Mouse (Mus musculus) lung, postnatal 10 days (tissue): ENCODE results near the gene Disc1.
A peak's percentile ranks its signal among the peaks of the same experiment; 100 is the strongest.

ENCODE experiments used
- DNase-seq: peaks from one replicate; pipeline ENCODE4 v3.0.0; 2021

Disc1 gene

GRCm38 (mm10) chr8:125184881-125185280 is 130.9 kb downstream of the Disc1 start:
- DNase-seq, result peak; percentile 34

- no peak for DNase-seq
Measured at GRCm38 (mm10) chr8:125187044-125187443, 133.0 kb downstream of the Disc1 start.

- DNase-seq, result no peak
Measured at GRCm38 (mm10) chr8:125193701-125194100, 139.7 kb downstream of the Disc1 start.

GRCm38 (mm10) chr8:125195121-125195520 is 141.1 kb downstream of the Disc1 start:
- DNase-seq, result no peak

GRCm38 (mm10) chr8:125196573-125197094 is 142.6 kb downstream of the Disc1 start:
- DNase-seq, result no peak

- no peak for DNase-seq
Measured at GRCm38 (mm10) chr8:125197341-125198002, 143.5 kb downstream of the Disc1 start.

- peak; percentile 45 for DNase-seq
Measured at GRCm38 (mm10) chr8:125198420-125199196, 144.6 kb downstream of the Disc1 start.

- no peak for DNase-seq
Measured at GRCm38 (mm10) chr8:125199197-125199939, 145.4 kb downstream of the Disc1 start.

GRCm38 (mm10) chr8:125200273-125200863 is 146.4 kb downstream of the Disc1 start:
- no peak for DNase-seq

- DNase-seq, result peak; percentile 56
Measured at GRCm38 (mm10) chr8:125201650-125202049, 147.7 kb downstream of the Disc1 start.

GRCm38 (mm10) chr8:125203016-125203415 is 149.0 kb downstream of the Disc1 start:
- no peak for DNase-seq

GRCm38 (mm10) chr8:125205556-125205955 is 151.6 kb downstream of the Disc1 start:
- no peak for DNase-seq

- no peak for DNase-seq
Measured at GRCm38 (mm10) chr8:125206391-125206790, 152.4 kb downstream of the Disc1 start.

GRCm38 (mm10) chr8:125206962-125207361 is 153.0 kb downstream of the Disc1 start:
- no peak for DNase-seq

- no peak for DNase-seq
Measured at GRCm38 (mm10) chr8:125212619-125213167, 158.7 kb downstream of the Disc1 start.

GRCm38 (mm10) chr8:125217902-125218581 is 164.0 kb downstream of the Disc1 start:
- no peak for DNase-seq

GRCm38 (mm10) chr8:125218669-125219068 is 164.7 kb downstream of the Disc1 start:
- no peak for DNase-seq

GRCm38 (mm10) chr8:125220608-125221007 is 166.6 kb downstream of the Disc1 start:
- no peak for DNase-seq

- no peak for DNase-seq
Measured at GRCm38 (mm10) chr8:125221062-125221461, 167.1 kb downstream of the Disc1 start.

- DNase-seq, result no peak
Measured at GRCm38 (mm10) chr8:125223031-125223753, 169.2 kb downstream of the Disc1 start.

GRCm38 (mm10) chr8:125224271-125224699 is 170.3 kb downstream of the Disc1 start:
- peak; percentile 63 for DNase-seq
